Mouse (Mus musculus): ENCODE results near the gene Ttc3. TPM values are rescaled to one million over a fixed set of nuclear protein-coding genes. Genes with fewer than 3 reads are reported as not detected.
A peak's percentile ranks its signal among the peaks of the same experiment; 100 is the strongest.

Ttc3 gene
- total RNA-seq, 1 experiment from 2014 or later = 37.3 TPM

- no peak for ATAC-seq (replicated peaks; ENCODE audit: insufficient number of reproducible peaks, low FRiP score, low TSS enrichment, poor library complexity, severe bottlenecking)
Measured at GRCm38 (mm10) chr16:94356046-94356445, 14.4 kb upstream of the Ttc3 start.

- ATAC-seq (replicated peaks; ENCODE audit: insufficient number of reproducible peaks, low FRiP score, low TSS enrichment, poor library complexity, severe bottlenecking) = no peak
Measured at GRCm38 (mm10) chr16:94356776-94357494, 13.5 kb upstream of the Ttc3 start.

DNA sequence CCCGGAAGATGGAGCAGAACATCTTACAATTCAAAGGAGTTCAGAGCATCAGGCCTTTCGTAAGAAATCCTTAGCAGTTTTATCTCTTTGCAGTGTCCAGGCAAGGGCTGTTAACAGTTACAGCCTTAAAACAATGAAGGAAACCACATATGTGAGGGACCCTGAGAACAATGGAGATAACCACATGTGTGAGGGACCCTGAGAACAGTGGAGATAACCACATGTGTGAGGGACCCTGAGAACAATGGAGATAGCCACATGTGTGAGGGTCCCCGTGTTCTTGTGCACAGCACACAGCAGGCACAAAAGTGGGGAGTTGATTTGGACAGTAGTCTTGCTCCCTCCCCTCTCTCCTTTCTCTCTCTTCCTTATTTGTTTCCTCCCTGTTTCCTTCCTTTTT lies 12.3 kb upstream of the Ttc3 start:
- ATAC-seq (replicated peaks; ENCODE audit: insufficient number of reproducible peaks, low FRiP score, low TSS enrichment, poor library complexity, severe bottlenecking) = no peak

GRCm38 (mm10) chr16:94360578-94361350 lies 9.7 kb upstream of the Ttc3 start:
- ATAC-seq (replicated peaks; ENCODE audit: insufficient number of reproducible peaks, low FRiP score, low TSS enrichment, poor library complexity, severe bottlenecking) = no peak

GRCm38 (mm10) chr16:94362174-94362873 lies 8.1 kb upstream of the Ttc3 start:
- ATAC-seq (replicated peaks; ENCODE audit: insufficient number of reproducible peaks, low FRiP score, low TSS enrichment, poor library complexity, severe bottlenecking) = no peak

- ATAC-seq (replicated peaks; ENCODE audit: insufficient number of reproducible peaks, low FRiP score, low TSS enrichment, poor library complexity, severe bottlenecking) = no peak
Measured at GRCm38 (mm10) chr16:94363814-94364213, 6.6 kb upstream of the Ttc3 start.

- no peak for ATAC-seq (replicated peaks; ENCODE audit: insufficient number of reproducible peaks, low FRiP score, low TSS enrichment, poor library complexity, severe bottlenecking)
Measured at GRCm38 (mm10) chr16:94365435-94365834, 5.0 kb upstream of the Ttc3 start.

- no peak for ATAC-seq (replicated peaks; ENCODE audit: insufficient number of reproducible peaks, low FRiP score, low TSS enrichment, poor library complexity, severe bottlenecking)
Measured at GRCm38 (mm10) chr16:94369596-94370172, 734 bp upstream of the Ttc3 start.

DNA sequence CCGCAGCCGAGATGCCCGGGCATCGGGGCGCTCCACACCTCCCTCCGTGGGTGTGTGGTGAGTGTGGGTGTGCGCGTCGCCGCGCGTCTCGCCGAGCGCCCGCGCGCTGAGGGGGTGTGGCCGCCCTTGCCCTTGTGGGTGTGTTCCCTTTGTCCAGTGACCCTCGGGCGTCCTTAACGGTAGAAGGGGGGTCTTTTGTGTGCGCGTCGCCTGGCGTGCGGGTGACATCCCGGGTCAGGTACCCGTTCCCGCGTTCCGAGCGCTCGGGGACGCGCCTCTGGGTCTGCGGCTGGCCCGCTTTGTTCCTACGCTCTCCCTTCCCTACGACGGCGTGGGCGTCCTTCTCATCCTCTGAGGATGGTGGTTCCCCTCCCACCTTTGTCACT lies 490 bp downstream of the Ttc3 start:
- peak; percentile 46; the same call in 1 of the 2 replicates for ATAC-seq (replicated peaks; ENCODE audit: insufficient number of reproducible peaks, low FRiP score, low TSS enrichment, poor library complexity, severe bottlenecking)

DNA sequence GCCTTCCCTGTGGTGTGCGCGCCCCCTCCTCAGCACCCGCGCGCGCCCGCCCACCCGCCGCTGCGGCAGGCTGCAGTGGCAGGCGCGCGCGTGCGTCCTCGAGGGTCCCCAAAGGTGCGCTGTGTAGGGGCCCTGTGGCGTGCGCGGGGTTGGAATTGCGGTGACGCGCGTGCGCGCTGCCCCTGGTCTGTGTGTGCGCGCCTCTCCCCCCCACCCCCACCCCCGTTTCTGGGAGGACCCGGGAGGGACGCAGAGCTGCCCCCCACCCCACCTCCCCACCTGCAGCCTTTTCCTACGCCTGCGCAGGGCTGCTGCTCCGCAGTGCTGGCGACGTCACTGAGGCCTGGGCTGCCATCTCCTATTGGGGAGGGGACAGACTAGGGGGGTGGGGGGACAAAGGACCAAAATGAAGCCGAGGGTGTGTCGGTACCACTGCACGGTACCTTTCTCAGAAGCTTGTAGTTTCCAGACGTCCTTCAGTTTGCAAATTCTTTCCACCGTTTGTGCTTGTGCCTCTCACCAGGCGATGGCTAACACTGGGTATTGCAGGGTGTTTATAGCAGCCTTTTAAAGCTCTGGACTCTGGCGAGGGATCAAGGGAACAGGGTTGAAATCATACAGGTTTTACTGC lies 998 bp downstream of the Ttc3 start, which contains the start of gene Pigp:
Gene Pigp (minus strand): TSS at position 542 of the 631 bp plus-strand sequence.
- ATAC-seq (replicated peaks; ENCODE audit: insufficient number of reproducible peaks, low FRiP score, low TSS enrichment, poor library complexity, severe bottlenecking) = no peak; the same call in 1 of the 2 replicates

DNA sequence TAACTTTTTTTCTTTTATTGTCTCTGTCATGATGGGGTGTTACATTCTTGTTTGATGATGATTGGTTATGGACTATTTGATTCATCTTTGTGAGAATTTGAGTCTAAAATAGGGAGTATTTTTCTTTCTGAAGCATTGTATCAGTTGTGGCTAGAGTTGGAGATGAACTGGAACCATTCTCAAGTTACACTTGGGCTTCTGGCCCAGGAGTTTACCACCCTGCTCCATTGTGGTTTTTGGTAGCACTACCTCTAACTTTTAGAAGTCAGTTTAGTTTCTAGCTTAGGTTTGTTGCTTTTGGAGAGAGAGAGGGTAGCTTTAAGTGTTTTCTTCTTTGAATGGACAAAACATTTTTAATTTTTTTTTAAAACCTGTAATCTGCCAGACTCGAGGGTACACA lies 9.0 kb downstream of the Ttc3 start:
- ATAC-seq (replicated peaks; ENCODE audit: insufficient number of reproducible peaks, low FRiP score, low TSS enrichment, poor library complexity, severe bottlenecking) = no peak

DNA sequence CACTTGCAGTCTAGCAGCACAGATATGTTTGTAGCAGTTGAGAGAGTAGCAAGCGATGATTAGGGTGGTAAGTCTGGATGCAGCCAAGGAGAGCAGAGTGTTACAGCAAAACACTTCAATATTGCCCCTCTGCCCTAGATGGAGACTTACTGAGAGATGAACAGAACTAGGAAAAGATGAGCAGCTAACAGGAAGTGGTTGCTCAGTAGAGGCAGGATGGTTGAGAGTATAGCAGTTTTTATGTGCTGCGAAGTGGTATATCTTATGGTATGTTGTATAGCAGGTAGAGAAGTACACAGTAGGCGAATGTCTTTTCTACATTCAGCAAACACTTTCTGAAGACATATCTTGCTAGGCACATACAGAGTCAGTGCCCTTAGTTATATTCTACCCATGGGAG lies 12.9 kb downstream of the Ttc3 start:
- no peak for ATAC-seq (replicated peaks; ENCODE audit: insufficient number of reproducible peaks, low FRiP score, low TSS enrichment, poor library complexity, severe bottlenecking)

- no peak for ATAC-seq (replicated peaks; ENCODE audit: insufficient number of reproducible peaks, low FRiP score, low TSS enrichment, poor library complexity, severe bottlenecking)
Measured at GRCm38 (mm10) chr16:94387690-94388089, 17.3 kb downstream of the Ttc3 start.

- no peak for ATAC-seq (replicated peaks; ENCODE audit: insufficient number of reproducible peaks, low FRiP score, low TSS enrichment, poor library complexity, severe bottlenecking)
Measured at GRCm38 (mm10) chr16:94392299-94392698, 21.9 kb downstream of the Ttc3 start.

DNA sequence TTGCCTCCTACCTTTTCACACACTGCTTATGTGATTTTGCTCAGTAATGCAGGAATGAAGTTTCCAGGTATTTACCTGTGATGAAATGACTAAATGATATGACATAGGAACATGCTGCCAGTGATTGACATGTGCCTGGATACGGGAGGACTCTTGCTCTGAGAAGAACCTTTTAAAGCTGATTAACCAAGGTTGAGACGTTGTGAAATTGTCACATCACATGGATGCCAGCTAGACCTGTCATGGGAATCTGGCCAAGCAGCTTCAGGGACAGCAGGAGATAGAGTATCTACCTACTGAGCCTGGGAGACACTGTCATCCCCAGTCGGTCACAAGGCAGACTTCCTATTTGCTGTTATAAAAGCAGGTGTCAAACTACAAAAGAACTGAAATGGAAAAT lies 24.6 kb downstream of the Ttc3 start:
- ATAC-seq (replicated peaks; ENCODE audit: insufficient number of reproducible peaks, low FRiP score, low TSS enrichment, poor library complexity, severe bottlenecking) = no peak

GRCm38 (mm10) chr16:94396641-94397040 lies 26.2 kb downstream of the Ttc3 start:
- no peak for ATAC-seq (replicated peaks; ENCODE audit: insufficient number of reproducible peaks, low FRiP score, low TSS enrichment, poor library complexity, severe bottlenecking)

GRCm38 (mm10) chr16:94399141-94399540 lies 28.7 kb downstream of the Ttc3 start:
- no peak for ATAC-seq (replicated peaks; ENCODE audit: insufficient number of reproducible peaks, low FRiP score, low TSS enrichment, poor library complexity, severe bottlenecking)

DNA sequence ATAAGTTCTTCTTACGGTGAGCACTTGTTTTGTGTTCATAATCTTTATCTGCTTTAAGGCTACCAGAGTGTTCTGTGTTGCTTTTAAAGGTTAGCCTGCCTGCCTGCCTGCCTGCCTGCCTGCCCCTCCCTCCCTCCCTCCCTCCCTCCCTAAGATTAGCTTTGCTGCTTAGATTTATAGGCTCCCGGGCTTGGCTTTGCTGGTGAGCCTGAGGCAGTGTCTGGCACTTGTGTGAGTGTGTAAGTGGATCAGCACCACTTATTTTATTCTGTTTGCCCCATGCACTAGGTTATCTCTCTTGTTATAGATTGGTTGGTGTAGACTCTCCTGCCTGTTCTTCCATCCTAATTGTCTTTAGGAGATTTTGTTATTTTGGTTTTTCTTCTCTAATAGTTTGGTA lies 31.2 kb downstream of the Ttc3 start:
- no peak for ATAC-seq (replicated peaks; ENCODE audit: insufficient number of reproducible peaks, low FRiP score, low TSS enrichment, poor library complexity, severe bottlenecking)

DNA sequence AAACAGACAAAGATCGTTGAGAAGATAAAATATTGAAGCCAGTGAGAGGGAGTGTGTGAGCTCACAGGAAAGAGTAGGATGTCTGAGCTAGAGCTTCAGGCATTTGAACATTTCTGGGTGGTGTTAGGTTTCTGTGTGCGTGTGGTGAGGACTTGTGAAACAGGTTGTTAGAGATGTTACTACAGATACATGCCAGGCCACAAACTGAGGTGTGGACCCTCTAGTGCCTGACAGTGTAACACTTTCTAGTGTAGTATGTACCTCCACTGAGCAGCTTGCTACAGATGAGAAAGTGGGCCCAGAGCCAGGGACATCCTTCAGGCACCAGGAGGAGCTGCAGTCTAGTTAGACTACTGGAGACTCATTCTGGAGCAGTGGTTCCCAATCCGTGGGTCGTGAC lies 31.8 kb downstream of the Ttc3 start:
- ATAC-seq (replicated peaks; ENCODE audit: insufficient number of reproducible peaks, low FRiP score, low TSS enrichment, poor library complexity, severe bottlenecking) = no peak
